Mouse (Mus musculus): ENCODE results near the gene Bhlhe41.
A peak's percentile ranks its signal among the peaks of the same experiment; 100 is the strongest.

The Bhlhe41 gene

DNA sequence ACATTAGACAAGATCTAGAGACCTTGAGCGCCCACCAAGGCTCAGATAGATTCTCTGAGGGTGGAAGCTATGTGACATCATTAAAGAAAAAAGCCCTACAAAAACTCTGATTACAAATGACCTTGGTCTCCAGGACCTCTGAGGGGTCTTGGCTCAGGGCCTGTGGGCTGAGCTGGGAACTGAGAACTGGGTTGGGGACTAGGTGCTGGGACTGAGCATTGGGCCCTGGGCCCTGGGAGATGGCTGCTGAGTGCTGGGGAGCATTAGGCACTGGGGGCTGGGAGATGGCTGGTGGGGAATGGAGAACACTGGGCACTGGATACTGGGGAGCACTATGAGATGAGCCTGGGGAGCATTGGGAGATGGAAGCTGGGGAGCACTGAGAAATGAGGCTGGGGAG, 19.3 kb downstream of the Bhlhe41 start:
- DNase-seq (ENCODE audit: low read depth, low spot score), result no peak

DNA sequence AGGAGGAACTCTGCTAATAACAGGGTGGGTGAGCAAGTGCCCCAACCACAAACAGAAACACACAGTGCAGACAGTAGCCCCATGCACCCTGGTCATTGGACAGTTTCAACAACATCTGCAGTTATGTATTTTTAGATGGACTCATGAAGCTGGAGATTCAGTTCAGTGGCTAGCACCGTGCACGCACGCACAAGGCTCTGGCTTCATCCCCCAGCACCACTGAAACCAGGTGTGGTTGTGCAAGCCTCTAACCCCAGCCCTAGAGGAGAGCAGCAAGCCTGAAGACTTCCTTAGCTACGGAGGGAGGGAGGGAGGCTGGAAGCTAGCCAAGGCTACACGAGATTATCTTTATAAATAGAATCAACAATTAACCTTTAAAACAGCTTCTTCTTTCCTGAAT, 19.7 kb downstream of the Bhlhe41 start:
- no peak for DNase-seq (ENCODE audit: low read depth, low spot score)

DNA sequence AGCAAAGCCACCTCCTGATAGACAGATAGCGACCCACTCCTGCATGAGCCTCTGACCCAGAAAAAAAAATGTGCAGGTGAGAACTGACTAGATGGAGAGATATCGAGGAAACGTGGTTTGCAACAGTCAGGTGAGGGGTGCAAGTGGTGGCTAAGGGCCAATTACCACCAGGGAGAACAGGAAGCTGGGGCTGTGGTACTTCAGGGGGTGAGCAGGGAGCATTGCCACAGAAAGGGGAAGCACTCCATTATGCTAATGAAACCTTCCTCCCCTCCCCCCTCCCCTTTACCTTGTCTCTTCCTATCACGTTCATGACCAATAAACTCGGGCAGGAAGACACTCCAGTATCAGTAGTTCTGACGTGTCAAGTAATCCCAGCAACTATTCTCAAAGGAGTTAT, 30.0 kb downstream of the Bhlhe41 start:
- peak; percentile 26 for DNase-seq (ENCODE audit: low read depth, low spot score)

DNA sequence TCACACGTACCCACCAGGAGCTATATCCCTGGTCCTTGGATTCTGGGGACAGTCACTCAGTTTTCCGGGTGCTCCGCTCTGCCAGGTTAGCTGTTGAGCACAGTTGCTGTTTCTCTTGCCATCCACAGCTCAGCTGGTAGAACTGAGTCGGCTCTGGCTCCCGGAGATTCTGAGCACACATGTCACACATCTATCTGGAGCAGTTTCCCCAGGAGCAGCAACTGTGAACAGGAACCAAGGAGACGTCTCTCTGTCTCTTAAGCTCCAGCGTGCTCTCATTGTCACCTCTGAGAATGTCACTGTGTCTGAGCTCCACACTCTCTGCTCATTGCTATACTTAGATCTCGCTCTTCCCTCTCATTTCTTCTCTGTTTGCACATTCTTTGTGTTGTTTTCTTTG, 32.4 kb downstream of the Bhlhe41 start:
- DNase-seq (ENCODE audit: low read depth, low spot score), result no peak

DNA sequence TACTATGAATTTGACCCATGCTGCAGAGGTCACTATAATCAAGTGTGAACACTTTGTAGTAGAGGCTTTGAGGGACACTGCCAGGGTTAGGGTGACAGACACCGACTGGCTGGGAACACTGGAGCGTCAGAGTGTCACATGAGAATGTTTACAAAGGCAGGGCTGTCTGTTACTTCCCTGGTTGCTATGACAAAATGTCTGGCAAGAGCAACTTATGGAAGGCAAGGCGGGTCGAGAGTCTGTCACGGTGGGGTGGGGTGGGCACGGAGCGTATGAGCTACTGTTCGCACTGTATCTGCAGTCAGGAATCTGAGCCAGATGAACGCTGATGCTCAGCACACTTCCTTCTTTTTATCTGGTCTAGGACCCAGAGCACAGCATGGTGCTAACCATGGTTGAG, 34.7 kb downstream of the Bhlhe41 start:
- DNase-seq (ENCODE audit: low read depth, low spot score), result no peak

DNA sequence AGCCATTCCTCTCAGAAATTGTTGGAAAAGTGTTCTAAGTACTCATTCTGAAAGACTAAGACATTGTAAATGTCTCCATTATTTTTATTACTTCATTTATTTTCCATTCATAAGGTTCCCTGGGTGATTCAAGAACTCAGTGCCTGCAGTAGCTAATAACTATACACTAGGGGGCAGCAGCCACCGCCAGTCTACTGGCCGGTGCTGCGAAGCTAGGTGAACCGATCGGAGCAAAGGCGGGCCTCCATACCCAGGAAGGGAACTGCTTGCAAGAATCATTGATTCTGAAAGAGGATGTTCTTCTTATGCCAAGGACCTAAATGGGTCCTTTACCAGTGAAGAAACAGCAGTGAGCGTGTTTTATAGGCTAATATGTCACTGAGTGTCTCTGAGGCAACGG, 35.2 kb downstream of the Bhlhe41 start:
- DNase-seq (ENCODE audit: low read depth, low spot score), result peak; percentile 85

DNA sequence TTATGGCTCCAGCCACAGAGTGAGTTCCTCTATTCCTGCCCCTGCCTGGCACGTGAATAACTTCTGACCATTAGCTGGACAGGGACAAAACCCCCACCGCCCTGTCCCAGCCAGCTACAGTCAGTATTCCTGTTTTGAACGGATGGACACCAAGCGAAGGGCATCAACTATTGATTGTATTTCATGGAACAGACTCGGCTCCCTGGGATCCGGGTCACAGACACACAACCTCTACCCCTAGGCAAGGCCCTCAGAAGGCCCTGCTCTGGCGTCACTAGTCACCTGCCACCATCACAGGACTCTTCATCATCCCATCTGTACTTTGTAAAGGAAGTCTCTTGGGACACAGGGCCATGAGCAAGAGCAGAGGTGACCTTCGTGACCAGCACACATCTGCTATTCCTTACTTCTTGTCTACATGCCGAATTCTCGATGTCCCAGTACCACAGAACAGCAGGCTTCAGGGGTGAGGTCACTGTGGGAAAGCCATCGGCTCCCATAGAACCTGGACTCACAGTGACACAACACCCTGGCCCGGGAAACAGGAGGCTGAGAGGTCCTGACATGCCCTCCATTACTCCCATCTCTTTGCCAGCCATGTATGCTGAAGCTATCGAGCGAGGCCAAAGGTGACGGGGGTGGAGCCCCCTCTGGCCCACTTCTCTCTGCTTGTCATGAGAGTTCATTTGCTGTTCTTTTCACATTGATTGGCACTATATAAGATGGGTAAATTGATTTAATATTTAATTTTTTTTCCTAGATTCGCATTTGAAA, 36.1 kb downstream of the Bhlhe41 start:
- DNase-seq (ENCODE audit: low read depth, low spot score), result no peak

DNA sequence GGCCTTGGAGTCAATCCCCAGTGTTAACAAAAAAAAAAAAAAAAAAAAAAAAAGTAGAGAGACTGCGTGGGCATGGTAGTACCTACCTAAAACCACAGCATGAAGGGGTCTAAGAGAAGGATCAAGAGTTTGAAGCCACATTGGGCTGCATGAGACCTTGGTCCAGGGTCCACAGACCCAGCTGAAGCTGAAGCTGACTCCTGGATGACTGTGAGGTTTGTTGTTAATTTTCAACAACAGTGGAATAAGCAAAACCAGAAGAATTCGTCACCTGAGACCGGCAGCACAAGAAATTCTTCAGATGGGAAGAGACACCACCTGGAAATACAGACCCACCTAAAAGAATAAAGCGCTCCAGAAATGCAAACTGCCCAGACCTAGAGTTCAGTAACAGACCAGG, 39.1 kb downstream of the Bhlhe41 start:
- no peak for DNase-seq (ENCODE audit: low read depth, low spot score)

DNA sequence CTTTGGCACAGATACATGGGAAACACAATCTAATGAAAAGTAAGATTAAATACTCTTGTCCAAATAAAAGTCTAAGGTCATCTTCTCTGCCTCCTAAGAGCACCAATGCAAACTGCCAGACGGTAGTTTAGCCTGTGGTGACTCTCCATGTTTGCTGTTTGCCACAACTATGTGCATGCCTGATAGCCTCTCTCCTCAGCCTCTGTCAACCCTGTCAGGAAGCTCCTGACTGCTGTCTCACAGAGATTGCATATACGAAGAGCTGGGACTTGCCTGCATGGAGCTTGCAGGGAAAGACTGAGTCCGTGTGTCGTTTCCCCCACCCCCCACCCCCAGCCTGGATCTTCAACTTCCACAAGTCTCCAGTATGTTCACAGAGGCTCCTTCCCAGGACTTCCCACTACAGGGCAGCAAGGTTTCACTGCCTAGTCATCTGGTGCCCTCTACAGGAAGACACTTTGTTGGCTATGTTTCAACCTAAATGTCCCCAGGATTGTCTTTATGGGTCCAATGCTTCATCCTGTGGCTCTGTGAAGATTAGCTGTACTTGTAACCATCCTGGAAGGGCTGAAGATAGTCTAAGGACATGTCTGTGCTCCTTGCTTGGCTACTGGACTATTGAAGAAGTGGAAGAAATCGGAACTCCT, 41.6 kb downstream of the Bhlhe41 start:
- peak; percentile 11 for DNase-seq (ENCODE audit: low read depth, low spot score)

DNA sequence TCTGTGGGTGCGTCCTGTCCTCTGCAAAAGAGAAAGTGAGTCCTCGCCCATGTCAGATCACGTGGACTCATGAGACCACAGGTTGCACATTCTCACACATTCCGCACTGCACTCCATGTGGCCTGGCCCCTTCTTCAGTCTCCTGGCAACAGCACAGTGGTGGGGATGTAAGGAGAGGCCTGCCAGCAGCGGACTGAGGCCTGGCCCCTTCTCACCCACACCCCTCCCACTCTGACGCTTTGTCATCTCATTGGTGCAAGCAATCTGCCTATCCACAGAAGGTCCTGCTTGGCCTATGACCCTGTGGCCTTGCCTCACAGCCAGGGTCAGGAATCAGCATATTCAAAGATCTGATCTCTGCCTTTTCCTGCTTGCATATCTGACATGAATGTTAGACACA, 42.3 kb downstream of the Bhlhe41 start:
- DNase-seq (ENCODE audit: low read depth, low spot score), result no peak

DNA sequence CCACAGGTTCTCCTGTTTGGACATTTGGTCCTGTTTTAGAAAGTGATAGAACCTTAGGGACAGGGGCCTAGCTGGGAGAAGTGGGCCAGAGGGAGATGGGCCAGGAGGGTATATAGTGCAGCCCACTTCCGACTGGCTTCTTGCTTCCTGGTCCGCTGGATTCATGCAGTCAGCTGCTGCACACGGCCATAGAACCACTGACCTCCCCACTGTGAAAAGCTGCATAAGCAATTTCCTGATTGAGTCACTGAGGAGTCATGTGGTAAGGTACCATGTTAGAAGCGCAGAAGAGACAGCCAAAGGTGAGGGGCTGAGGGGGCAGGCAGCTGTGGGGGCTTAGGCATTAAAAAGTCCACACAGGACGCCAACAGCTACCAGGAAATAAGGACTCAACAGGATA, 43.1 kb downstream of the Bhlhe41 start:
- DNase-seq (ENCODE audit: low read depth, low spot score), result no peak

DNA sequence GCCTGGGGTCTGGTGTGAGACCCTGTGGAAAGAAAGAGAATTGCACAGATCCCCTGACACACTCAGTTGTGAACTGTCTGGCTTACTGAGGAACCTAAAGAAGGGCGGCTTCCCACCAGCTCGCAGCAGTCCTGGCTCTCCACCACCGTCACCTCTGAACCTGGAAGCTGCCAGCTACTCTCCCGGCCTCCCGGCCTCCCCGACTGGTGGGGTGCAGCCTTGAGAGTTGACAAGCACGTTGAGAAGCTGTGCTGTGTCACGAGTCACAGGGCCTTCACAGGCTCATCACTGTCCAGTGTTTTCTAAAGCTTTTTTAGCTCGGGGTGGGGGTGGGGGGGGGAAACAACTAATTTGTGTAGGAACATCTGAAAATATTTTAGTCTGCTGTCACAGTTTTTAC, 46.2 kb downstream of the Bhlhe41 start:
- DNase-seq (ENCODE audit: low read depth, low spot score), result no peak

DNA sequence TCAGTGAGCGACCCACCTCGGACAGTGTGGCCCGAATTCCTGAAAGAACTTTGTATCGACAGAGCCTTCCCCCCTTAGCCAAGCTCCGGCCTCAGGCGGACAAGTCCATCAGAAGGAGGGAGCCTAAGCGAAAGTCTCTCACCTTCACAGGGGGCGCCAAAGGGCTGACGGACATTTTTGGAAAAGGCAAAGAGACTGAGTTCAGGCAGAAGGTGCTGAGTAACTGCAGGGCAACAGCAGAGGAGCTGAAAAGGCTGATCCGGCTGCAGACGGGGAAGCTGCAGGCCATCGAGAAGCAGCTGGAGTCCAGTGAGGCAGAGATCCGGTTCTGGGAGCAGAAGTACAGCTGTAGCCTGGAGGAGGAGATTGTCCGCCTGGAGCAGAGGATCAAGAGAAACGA, 50.2 kb downstream of the Bhlhe41 start:
- no peak for DNase-seq (ENCODE audit: low read depth, low spot score)

DNA sequence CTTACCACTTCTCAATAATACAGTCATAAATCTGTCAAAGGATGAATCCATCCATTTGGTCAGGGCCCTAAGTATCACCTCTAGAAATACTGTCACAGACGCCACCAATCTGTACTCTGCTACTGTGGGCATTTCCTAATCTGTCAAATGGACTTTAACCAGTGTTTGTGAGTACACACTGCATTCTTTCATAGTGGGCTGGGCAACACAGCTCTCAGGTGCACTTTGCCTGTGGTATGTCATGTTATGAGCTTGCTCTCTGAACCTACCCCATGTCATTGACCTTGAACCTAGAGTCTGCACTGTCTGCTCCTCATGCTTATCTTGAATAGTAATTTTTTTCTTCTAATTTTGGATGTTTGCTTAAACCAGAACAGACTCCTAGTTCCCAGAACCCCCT, 54.2 kb downstream of the Bhlhe41 start:
- DNase-seq (ENCODE audit: low read depth, low spot score), result no peak

DNA sequence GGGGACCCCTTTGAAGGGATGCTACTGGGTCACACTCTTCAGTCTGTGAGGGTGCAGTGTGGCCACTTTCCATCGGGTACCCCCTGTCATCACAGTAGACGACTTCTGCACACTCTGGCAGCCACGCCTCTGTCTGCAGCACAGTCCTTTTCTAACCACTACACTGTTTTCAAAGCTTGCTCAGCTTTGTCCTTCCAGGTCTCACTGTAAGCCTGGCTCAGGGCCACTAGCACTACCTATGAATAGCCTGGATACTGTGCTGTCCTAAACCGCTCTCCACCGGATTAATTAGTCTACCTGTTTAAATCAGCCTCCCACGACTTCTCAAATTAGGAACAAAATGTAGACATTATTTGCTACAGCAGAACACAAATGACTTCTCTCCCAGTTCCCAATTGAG, 55.3 kb downstream of the Bhlhe41 start:
- no peak for DNase-seq (ENCODE audit: low read depth, low spot score)

DNA sequence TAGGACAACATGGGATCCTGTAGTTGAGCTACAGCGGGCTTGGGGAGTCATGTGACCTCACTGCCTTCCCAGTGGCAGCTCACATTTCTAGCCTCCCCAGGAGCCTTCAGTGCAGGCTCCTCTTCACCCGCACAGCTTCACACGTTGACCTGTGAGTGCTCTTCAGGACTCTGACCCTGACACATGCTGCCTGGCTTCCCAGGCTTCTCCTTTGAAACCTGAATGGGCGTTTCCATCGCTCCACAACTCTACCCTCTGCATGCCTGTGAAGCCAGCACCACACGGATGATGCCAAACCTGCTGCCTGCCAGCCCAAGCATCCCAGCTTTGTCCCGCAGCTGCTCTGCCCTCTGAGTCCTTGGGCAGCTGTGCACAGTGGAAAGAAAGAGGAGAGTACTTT, 55.8 kb downstream of the Bhlhe41 start:
- no peak for DNase-seq (ENCODE audit: low read depth, low spot score)
